Mouse (Mus musculus) c-Kit-negative CD71-positive TER-119-positive erythroid progenitor cells, embryonic 14.5 days (primary cell): ENCODE results near the gene Ankrd40.

Source experiments
- DNase-seq: peaks from one replicate; pipeline ENCODE4 v3.0.0-alpha.2; 2013; ENCODE audit warnings: low read depth, low spot score

Ankrd40 gene

GRCm38 (mm10) chr11:94351094-94351493 is 23.3 kb downstream of the Ankrd40 start:
- DNase-seq = no peak

GRCm38 (mm10) chr11:94355521-94356217 is 27.9 kb downstream of the Ankrd40 start:
- DNase-seq = no peak

DNA sequence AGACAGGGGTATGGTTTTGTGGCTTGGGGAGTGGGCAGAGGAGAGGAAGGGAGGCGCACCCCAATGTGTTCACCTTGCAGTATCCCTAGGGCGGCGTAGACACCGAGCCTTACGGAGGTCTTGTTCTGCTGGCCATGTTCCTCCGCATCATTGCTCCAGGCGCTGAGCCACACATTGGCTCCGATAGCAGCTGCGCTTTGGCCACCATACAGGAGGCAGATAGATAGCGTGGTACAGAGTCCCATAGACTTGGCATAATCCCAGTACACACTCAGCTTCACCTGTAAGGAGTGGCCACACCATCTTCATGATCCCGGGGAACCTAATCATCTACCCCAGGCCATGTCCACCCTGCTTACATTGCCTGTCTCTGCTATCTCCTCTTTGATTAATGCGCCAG is 31.4 kb downstream of the Ankrd40 start:
- no peak for DNase-seq

GRCm38 (mm10) chr11:94361166-94361870 is 33.5 kb downstream of the Ankrd40 start:
- DNase-seq = no peak

DNA sequence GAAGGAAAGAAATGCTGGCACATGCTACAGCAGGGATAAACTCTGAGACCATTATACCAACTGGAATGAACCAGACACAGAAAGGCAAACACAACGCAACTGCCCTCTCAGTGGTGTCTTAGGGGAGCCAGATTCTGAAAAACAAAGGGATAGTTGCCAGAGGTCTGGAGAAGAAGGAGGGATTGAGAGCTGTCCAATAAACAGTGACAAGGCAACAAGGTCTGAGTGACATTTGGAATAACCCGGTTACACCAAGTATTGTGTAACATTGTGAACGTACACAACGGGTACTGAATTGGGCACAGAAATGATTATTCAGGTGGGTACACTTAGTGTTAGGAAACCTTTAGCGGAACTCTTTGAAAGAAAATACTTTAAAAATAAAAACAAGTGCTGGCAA is 34.3 kb downstream of the Ankrd40 start:
- no peak for DNase-seq

DNA sequence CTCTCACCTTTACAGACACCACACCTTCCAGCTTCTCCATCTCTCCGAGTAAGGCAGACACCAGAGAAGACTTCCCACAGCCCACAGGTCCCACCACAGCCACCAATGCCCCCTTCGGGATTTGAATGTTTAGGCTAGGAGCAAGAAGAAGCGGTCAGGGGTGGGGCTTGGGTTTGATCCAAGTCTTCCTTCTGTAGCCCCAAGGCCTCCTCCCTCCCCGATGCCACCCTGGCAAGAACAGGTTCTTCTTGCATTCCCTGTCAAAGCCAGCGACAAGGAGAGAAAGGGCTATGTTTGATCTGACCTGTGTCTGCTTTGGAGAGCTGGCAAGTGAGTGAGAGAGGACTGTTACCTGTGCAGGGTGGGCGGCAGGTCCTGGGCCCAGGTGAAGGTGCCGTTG is 35.9 kb downstream of the Ankrd40 start:
- no peak for DNase-seq

DNA sequence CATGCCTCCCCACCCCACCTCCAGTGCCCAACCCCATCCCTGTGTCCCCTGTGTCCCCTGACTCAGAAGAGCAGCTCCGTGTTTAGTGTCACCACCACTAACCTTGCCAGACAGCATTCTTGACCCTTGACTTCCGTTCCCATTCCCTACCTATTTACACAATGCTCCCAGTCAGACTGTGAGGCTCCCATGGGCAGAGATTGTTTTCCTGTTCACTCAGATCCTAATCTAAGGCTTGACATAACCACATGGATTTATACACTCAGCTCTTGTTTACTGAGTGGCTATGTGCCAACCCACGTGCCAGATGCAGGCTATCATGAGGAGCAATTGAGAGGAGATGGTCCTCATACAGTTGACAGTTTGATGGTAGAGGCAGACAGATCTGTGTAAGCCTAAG is 37.5 kb downstream of the Ankrd40 start:
- DNase-seq = no peak

DNA sequence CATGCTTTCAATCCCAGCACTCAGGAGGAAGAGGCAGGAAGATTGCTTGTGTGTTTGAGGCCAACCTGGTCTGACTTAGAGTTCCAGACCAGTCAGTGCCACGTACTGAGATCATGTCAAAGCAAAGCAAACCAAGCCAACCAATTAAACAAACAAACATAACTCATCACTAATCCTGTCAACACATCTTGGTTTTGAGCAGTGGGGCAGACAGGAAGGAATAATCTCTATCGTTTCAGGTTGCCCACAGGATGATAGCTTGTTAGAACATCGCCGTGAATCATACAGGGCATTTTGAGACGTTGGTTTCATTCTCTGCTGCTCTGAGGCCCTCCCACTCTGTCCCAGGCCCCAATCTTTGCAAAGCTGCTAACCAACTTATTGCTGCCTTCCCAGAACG is 42.2 kb downstream of the Ankrd40 start:
- no peak for DNase-seq

DNA sequence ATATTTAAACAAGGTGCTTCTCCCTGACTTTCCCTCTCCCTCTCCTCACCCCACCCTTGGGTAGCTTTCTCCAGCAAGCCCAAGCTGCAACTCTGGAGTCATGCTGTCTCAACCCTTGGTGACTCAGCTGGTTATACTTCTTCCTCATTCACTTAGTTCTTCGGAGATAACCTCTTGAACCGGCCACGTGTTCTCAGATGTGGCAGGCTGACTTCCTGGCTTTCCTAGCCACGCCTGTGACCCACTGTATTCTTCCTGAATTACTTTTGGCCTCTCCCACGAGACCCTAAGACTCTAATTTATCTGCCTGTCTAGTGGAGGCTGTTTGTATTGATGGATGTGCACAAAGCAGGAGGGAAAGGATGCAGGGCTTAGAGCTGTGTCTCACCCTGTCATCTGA is 43.0 kb downstream of the Ankrd40 start:
- no peak for DNase-seq

- no peak for DNase-seq
Measured at GRCm38 (mm10) chr11:94374276-94374948, 46.6 kb downstream of the Ankrd40 start.

GRCm38 (mm10) chr11:94379061-94379460 is 51.3 kb downstream of the Ankrd40 start:
- DNase-seq = no peak

DNA sequence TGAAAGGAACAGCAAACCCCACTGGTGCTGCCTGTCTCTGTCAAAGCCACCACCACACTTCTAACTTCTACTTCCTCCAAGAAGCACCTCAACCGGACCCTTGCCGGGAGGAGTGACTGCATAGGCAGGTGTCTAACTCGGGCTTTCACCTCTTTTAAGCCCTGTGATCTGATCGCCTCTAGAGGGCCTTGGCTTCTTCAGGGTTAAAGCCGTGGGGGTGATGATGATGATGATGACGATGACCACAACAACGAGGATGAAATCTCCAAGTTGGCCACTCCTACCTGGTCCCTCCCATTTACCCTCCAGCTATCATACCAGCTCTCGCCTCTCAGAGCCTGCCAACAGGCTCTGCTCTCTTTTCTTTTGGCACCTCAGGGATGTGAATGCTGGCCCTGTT is 51.9 kb downstream of the Ankrd40 start:
- DNase-seq = no peak

GRCm38 (mm10) chr11:94385977-94386771 is 58.4 kb downstream of the Ankrd40 start:
- no peak for DNase-seq

DNA sequence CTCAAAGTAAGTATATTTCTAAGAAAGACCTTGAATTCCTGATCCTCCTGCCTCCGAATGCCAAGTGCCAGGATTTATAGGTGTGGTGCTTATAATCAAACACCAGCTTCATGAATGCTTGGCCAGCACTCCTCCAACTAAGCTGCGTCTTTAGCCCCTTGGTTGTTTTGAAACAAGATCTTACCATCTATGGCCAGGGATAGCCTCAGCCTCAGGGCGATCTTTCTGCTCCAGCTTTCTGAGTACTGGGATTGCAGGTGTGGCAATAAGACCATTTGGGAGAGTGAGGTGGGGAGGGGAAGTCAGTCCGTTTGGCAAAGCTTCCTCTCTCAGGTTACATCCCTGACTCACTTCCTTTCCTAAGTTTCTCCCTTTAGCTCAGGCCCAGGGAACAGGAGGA is 60.0 kb downstream of the Ankrd40 start:
- DNase-seq = no peak

DNA sequence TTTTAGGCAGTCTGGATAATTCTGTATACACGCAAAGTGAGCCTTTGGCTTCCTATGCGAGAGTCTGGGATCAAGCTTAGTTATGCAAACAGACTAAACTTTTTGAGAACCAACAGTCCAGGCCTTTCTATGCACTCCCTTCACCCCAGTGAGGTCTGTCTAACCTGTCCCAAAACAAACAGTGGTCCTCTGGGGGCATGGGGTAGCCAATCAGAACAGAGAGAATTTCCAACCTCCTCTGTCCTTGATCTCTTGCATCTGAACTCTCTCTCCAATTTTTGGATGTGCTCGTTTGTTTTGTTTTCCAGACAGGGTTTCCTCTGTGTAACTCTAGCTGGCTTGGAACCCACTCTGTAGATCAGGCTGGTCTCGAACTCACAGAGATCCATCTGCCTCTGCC is 61.2 kb downstream of the Ankrd40 start:
- DNase-seq = no peak

DNA sequence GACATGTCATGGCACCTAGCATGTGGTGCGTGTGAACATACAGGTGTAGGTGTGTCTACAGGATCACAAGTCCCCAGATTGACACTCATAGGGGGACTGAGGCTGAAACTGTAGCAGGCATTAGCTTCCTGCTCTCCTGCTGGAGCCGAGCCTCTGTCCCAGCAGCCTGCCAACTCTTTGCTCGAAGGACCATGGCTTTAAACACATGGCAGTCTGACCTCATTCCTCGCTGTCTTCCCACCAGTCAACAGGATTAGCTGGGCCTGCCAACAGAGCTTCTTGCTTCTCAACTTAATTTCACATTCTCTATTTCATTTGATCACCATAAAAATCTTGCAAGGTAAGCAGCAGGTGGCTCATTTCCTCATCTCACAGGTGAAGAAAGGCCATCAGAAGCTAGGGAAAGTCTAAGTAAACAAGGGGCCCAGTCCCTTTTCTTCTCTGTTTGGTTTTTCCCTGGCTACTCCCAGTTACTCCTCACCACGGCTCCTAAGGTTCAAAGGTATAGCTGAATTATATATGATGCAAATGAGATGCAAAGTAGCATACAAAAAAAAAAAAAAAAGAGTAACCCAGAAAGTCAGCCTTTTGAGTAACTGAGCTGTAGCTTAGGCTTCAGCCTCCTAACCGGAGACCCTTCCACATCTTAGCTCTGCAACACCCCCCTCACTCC is 62.1 kb downstream of the Ankrd40 start:
- no peak for DNase-seq

DNA sequence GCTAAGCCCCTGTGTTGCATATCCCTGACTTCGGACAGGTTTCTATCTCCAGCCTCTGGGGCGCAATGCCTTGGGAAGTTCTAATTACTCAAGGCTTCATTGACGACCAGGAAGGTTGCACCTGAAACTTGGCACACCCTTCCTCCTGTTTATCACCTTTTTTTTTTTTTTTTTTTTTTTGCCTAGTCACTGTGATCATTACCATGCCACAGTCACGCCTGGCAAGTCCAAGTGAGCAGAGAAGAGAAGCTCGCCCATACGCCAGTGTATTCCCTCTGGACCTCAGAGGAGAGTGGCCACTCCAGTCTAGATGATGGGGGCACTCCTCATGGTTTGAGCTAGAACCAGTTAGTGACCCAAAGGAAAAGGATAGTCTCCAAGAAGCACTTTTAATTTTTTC is 63.0 kb downstream of the Ankrd40 start:
- DNase-seq = no peak
